Mouse (Mus musculus): Measurements from ENCODE around the gene Bhlhe23. TPM values are rescaled to one million over a fixed set of nuclear protein-coding genes. Genes with fewer than 3 reads are reported as not detected.

Gene Bhlhe23
- total and polyA plus RNA-seq, 3 experiments = not detected

DNA sequence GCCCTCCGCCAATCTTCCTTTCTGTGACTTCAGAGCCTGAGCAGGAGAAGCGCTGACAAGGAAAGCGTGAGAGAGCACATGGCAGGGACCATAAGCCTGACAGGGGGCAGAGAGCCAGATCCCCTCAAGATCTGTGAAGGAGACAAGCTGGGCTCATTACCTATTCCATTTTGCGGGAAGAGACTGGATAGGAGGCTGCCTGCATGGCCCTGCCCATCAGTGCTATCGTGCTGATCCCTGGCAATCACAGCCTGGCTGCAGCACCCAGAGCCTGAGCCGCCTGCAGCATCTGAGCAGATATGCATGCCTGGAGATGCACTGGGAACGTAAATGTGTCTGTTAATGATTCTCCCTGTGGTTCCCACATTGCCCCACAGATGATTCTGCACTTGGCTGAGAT lies 12.1 kb upstream of the Bhlhe23 start (continued):
- TF ChIP-seq KAT2A (conservative IDR thresholded peaks at IDR 0.05; ENCODE audit: low read depth, low read length) (no peak), ZMIZ1 (IDR thresholded peaks at IDR 0.05; ENCODE audit: low read depth, low read length) (no peak)

DNA sequence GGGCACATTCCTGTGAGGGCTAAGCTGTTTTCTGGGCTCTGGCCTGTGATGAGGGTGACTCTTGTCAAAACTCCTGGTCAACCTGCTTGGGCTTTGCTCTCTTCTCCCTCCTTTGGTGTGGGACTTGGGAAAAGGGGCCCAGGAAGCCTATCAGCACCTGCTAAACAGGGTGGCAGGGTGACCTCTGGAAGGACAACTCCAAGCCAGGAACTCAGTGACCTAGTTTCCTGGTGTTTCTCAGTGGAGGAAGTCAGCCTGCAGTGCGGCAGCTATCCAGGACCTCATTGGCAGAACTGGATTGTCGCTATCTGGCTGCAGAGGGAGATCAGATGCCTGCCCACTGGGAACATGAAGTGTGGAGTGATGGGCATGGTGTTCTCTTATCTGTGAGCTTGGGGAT lies 11.7 kb upstream of the Bhlhe23 start:
- Histone ChIP-seq H3K9me3 (replicated peaks; ENCODE audit: insufficient read depth, low read length) (no peaks in the 10 kb centered on the region), H3K27me3 (ENCODE audit: control insufficient read depth in 1 of 2, insufficient read depth in 2 of 2, low read length in 2 of 2) (no peaks in the 10 kb centered on the region; a peak in 1 of 4 replicates), H3K4me1 (ENCODE audit: control insufficient read depth in 1 of 2, insufficient read depth in 2 of 2, low read length in 2 of 2) (no peaks in the 10 kb centered on the region), H3K4me3 (ENCODE audit: control insufficient read depth in 1 of 2, insufficient read depth in 1 of 2, low read depth in 2 of 2, low read length in 2 of 2) (no peak overlapping the region), H3K9ac (ENCODE audit: control insufficient read depth, low read depth, low read length, poor library complexity, severe bottlenecking) (no peak overlapping the region), H3K27ac (ENCODE audit: control insufficient read depth, low read depth, low read length) (no peak overlapping the region), H3K79me2 (ENCODE audit: control insufficient read depth, insufficient read depth, low read length, poor library complexity) (no peaks in the 10 kb centered on the region), H3K36me3 (ENCODE audit: control insufficient read depth in 1 of 2, insufficient read depth in 2 of 2, low read length in 2 of 2) (no peaks in the 10 kb centered on the region)
- DNase-seq (ENCODE audit: low read depth, low spot score) = no peak
- TF ChIP-seq BHLHE40 (IDR thresholded peaks at IDR 0.05; ENCODE audit: borderline replicate concordance, low read depth, low read length) (no peak), ZMIZ1 (IDR thresholded peaks at IDR 0.05; ENCODE audit: low read depth, low read length) (no peak), UBTF (IDR thresholded peaks at IDR 0.05; ENCODE audit: borderline replicate concordance, insufficient read depth, low read depth, low read length) (no peak), ELF1 (IDR thresholded peaks at IDR 0.05; ENCODE audit: low read depth, low read length) (no peak), TBP (IDR thresholded peaks at IDR 0.05; ENCODE audit: low read depth, low read length) (no peak), CHD2 (IDR thresholded peaks at IDR 0.05; ENCODE audit: low read length) (no peak), CTCF (IDR thresholded peaks at IDR 0.05 in 2 of 3, conservative IDR thresholded peaks at IDR 0.05 in 1 of 3; ENCODE audit: control insufficient read depth in 1 of 3, insufficient read depth in 1 of 3, low read depth in 2 of 3, low read length in 3 of 3, poor library complexity in 1 of 3, severe bottlenecking in 1 of 3) (no peak)

- Histone ChIP-seq H3K79me2 (ENCODE audit: control insufficient read depth, insufficient read depth, low read length, poor library complexity) (no peaks in the 10 kb centered on the region), H3K36me3 (ENCODE audit: control insufficient read depth in 1 of 2, insufficient read depth in 2 of 2, low read length in 2 of 2) (no peaks in the 10 kb centered on the region), H3K4me1 (ENCODE audit: control insufficient read depth in 1 of 2, insufficient read depth in 2 of 2, low read length in 2 of 2) (no peaks in the 10 kb centered on the region), H3K27ac (ENCODE audit: control insufficient read depth, low read depth, low read length) (no peak overlapping the region), H3K9ac (ENCODE audit: control insufficient read depth, low read depth, low read length, poor library complexity, severe bottlenecking) (no peak overlapping the region), H3K27me3 (ENCODE audit: control insufficient read depth in 1 of 2, insufficient read depth in 2 of 2, low read length in 2 of 2) (no peaks in the 10 kb centered on the region; a peak in 1 of 4 replicates), H3K9me3 (replicated peaks; ENCODE audit: insufficient read depth, low read length) (no peaks in the 10 kb centered on the region), H3K4me3 (ENCODE audit: control insufficient read depth in 1 of 2, insufficient read depth in 1 of 2, low read depth in 2 of 2, low read length in 2 of 2) (no peak overlapping the region)
- no peak for DNase-seq (ENCODE audit: low read depth, low spot score)
- TF ChIP-seq ETS1 (IDR thresholded peaks at IDR 0.05; ENCODE audit: low read depth, low read length) (no peak), GATA1 (IDR thresholded peaks at IDR 0.05; ENCODE audit: low read depth, low read length) (no peak), MXI1 (IDR thresholded peaks at IDR 0.05; ENCODE audit: low read depth, low read length) (no peak), ZC3H11A (IDR thresholded peaks at IDR 0.05; ENCODE audit: low read depth, low read length) (no peak), MAX (IDR thresholded peaks at IDR 0.05; ENCODE audit: low read length) (no peak), POLR2AphosphoS5 (IDR thresholded peaks at IDR 0.05; ENCODE audit: borderline replicate concordance, low read depth, low read length) (no peak), RAD21 (IDR thresholded peaks at IDR 0.05; ENCODE audit: low read depth, low read length) (no peak), SMC3 (IDR thresholded peaks at IDR 0.05; ENCODE audit: low read depth, low read length) (no peak), RCOR1 (IDR thresholded peaks at IDR 0.05; ENCODE audit: low read depth, low read length) (no peak), USF2 (IDR thresholded peaks at IDR 0.05; ENCODE audit: borderline replicate concordance in 1 of 2, insufficient read depth in 1 of 2, low read depth in 1 of 2, low read length in 2 of 2) (no peak), EP300 (IDR thresholded peaks at IDR 0.05; ENCODE audit: low read depth in 1 of 2, low read length in 2 of 2) (no peak), CTCF (IDR thresholded peaks at IDR 0.05 in 2 of 3, conservative IDR thresholded peaks at IDR 0.05 in 1 of 3; ENCODE audit: control insufficient read depth in 1 of 3, insufficient read depth in 1 of 3, low read depth in 2 of 3, low read length in 3 of 3, poor library complexity in 1 of 3, severe bottlenecking in 1 of 3) (no peak), KAT2A (conservative IDR thresholded peaks at IDR 0.05; ENCODE audit: low read depth, low read length) (no peak), CHD2 (IDR thresholded peaks at IDR 0.05; ENCODE audit: low read length) (no peak)
Observed at GRCm38 (mm10) chr2:180787566-180788232, 11.0 kb upstream of the Bhlhe23 start.

All from MEL (cell line).